Mouse (Mus musculus) megakaryocyte, embryonic 14.5 days (primary cell): ENCODE results near the gene Lypd3. TPM values are rescaled to one million over a fixed set of nuclear protein-coding genes. Genes with fewer than 3 reads are reported as not detected.
A peak's percentile ranks its signal among the peaks of the same experiment; 100 is the strongest.

Experiments
- H3K27me3 ChIP-seq: replicated peaks from 2 replicates; pipeline ENCODE3; 2012; ENCODE audit warnings: inconsistent platforms
- H3K36me3 ChIP-seq: replicated peaks from 2 replicates; pipeline ENCODE3; 2012; ENCODE audit warnings: low read length, inconsistent platforms, mixed read lengths
- H3K4me1 ChIP-seq: 2 replicates; pipeline ENCODE4 v1.6.1; 2012; ENCODE audit warnings: inconsistent platforms
- H3K4me3 ChIP-seq: replicated peaks from 2 replicates; pipeline ENCODE3; 2012; ENCODE audit warnings: moderate library complexity, mild to moderate bottlenecking, inconsistent platforms
- H3K9me3 ChIP-seq: 2 replicates; pipeline ENCODE4 v1.6.1; 2012; ENCODE audit warnings: inconsistent platforms
- FLI1 ChIP-seq: IDR thresholded peaks from 2 replicates; pipeline ENCODE4 v1.6.1; 2012; ENCODE audit warnings: low read length, inconsistent platforms, mixed read lengths
- GATA1 ChIP-seq: IDR thresholded peaks from 3 replicates; pipeline ENCODE4 v1.6.1; 2012; ENCODE audit warnings: mixed read lengths, low read length, inconsistent platforms, borderline replicate concordance
- polyA plus RNA-seq: library from polyadenylated mRNA; stranded (reverse); fragments of >175 nt; gene quantifications from 2 replicates; pipeline ENCODE4 v1.2.3, GENCODE M21; 2012; ENCODE audit warnings: low replicate concordance; ENCODE audit not compliant: insufficient read depth

The Lypd3 gene
- polyA plus RNA-seq, 1 experiment: not detected

DNA sequence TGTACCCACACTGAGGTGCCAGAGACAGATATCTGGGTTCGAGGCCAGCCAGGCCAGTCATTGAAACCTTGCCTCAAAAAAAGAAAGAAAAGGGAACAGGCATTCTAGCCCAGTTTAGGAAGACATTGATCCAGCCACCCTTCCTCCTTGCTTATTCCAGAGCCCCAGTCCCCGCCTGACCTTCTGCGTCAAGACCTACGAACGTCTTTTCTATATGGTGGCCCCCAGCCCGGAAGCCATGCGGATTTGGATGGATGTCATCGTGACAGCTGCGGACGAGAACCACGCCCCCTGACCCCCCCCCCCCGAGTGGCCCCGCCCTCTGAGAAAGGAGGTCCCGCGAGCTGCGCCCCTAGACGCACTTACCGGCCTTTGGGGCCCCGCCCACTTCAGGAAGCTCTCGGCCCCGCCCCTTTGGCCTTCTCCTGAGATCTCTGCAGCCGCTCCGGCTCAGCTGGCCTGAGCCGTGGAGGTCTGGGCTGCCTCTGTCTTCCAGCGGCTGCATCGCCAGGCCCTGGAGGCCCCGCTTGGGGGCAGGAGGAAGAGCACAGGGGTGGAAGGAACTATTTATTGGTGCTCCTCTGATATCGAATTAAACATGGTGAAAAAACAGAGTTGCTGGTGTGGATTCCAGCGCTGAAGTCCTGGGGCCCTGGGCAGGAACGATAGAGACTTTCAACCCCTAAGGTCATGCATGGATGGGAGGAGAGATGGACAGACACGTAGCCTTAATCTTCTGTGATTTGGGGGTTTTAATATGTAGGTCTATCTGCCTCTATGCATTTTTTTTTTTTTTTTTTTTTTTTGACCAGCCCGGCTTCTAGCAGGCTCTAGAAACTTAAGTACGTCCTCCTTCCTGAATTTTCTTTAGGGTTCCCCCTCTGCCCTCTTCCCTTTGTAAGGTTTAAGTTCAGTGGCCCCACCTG is 7.4 kb upstream of the Lypd3 start:
- Histone ChIP-seq H3K27me3 (peaks cover 8% of the 10 kb centered on the region), H3K4me3 (peak overlapping the region; percentile 79), H3K36me3 (peaks cover 32% of the 10 kb centered on the region), H3K4me1 (peaks cover 15% of the 10 kb centered on the region), H3K9me3 (no peaks in the 10 kb centered on the region)
- TF ChIP-seq FLI1 (no peak), GATA1 (no peak)

DNA sequence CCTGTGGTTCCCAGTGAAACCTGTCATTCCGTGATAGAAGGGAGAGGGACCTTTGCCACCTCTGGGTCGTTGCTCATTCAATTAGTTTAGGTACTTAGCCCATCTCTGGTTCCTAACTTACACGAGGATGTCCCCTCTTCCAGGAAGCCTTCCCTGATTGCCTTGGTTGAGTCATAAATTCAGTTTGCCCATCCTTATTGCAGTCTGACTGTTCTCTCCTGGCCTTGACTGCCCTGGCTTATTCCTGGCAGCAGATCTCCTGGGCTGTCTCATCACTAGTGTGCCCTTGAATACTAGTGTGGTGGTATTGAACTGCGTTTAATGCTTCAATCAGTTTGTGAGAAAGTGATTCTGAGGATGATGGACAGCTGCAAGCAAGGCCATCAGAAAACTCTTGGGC is 6.7 kb upstream of the Lypd3 start:
- no peaks in the 10 kb centered on the region for H3K9me3 ChIP-seq
- peaks cover 10% of the 10 kb centered on the region for H3K27me3 ChIP-seq
- peaks cover 21% of the 10 kb centered on the region for H3K4me1 ChIP-seq
- peaks cover 25% of the 10 kb centered on the region for H3K36me3 ChIP-seq
- TF ChIP-seq GATA1: no peak
- no peak for TF ChIP-seq FLI1
- no peak overlapping the region for H3K4me3 ChIP-seq

DNA sequence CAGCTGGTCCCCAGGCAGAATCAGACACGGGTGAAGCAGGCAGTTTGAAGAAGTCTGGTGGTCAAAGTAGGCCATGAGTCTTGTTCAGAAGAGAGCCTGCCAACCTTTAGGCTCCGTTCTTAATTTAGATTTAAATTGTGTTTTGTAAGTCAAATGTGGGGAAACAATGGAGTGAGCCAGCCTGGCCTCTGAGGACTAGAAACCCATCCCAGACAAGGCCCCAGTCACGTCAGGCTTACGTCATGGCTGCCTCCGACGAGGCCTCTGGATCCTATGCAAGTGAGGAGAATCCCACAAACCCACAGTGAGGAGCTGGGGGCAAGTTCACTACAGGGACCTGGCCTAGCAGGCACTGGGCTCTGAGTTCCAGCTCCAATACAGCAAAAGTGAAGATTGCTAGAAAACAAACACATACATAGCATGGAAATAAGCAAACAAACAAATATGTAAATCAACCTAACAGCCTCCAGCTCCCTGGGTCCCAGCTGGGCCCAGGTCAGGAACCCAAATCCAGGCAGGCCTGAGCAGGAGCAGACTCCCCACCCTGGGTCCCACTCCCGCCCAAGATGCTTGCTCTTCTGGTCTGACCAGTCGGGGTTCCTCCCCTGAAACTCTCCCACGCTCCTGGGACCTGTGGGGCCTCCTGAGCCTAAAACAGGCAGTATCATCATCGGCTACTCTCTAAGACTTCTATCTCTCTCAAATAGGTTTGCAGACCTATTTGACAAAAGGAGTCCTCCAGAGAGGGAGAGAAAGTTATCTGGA is 6.1 kb upstream of the Lypd3 start:
- H3K27me3 ChIP-seq: peaks cover 13% of the 10 kb centered on the region
- no peaks in the 10 kb centered on the region for H3K9me3 ChIP-seq
- no peak overlapping the region for H3K4me3 ChIP-seq
- no peak for TF ChIP-seq FLI1
- no peak for TF ChIP-seq GATA1
- H3K4me1 ChIP-seq: peaks cover 21% of the 10 kb centered on the region
- H3K36me3 ChIP-seq: peaks cover 21% of the 10 kb centered on the region

DNA sequence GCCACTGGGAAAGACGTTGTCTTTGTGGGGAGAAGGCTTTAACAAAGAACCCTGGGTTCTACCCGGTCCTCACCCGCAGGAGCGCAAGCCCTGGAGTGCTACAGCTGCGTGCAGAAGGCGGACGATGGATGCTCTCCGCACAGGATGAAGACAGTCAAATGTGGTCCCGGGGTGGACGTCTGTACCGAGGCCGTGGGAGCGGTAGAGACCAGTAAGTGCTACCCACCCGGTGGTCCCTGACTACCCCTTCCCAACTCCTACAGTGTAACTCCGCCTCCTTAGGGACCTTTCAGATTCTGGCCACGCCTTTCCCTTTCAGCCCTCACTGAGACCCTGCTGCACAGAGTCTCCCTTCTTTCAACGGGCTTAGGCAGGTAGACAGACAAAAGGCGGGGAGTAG is 696 bp downstream of the Lypd3 start:
- H3K27me3 ChIP-seq: peaks cover 64% of the 10 kb centered on the region
- H3K4me1 ChIP-seq: peaks cover 30% of the 10 kb centered on the region
- no peaks in the 10 kb centered on the region for H3K36me3 ChIP-seq
- H3K4me3 ChIP-seq: no peak overlapping the region
- H3K9me3 ChIP-seq: no peaks in the 10 kb centered on the region
- TF ChIP-seq GATA1 (no peak), FLI1 (no peak)

DNA sequence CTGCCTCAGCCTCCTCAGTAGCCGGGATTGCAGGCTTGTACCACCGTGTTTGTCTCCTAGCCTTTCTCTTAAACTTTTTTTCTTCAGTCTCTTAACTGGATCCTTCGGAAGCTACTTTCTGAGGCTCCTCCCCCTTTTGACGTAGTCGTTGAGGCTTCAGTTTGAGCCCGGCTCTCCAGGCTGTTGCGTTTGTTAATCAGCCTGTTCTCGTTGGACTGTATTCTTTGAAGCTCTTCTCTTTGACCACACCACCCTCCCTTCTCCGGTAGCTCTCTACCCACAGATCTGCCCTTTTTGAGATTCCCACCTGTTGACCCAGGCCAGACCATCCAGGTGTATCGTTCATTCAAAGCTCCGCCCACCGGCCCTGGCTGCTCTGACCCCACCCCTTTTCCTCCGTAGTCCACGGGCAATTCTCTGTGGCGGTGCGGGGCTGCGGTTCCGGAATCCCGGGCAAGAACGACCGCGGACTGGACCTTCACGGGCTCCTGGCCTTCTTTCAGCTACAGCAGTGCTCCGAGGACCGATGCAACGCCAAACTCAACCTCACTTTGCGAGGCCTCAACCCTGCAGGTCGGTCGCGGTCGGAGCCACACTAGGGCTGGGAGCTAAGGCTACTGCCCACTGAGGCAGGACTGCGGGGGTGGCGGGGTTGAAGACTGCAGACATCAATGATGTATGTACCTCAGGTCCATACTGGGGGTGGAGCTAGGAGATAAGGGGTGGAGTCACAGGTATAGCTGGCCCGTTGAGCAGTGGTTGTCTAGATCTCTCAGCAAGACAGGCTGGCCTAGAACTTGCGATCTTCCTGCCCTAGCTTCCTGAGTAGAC is 1.9 kb downstream of the Lypd3 start:
- H3K4me3 ChIP-seq: peak overlapping the region; percentile 91
- no peaks in the 10 kb centered on the region for H3K36me3 ChIP-seq
- H3K9me3 ChIP-seq: no peaks in the 10 kb centered on the region
- TF ChIP-seq GATA1 (no peak), FLI1 (no peak)
- H3K27me3 ChIP-seq: peaks cover 68% of the 10 kb centered on the region
- H3K4me1 ChIP-seq: peaks cover 33% of the 10 kb centered on the region

DNA sequence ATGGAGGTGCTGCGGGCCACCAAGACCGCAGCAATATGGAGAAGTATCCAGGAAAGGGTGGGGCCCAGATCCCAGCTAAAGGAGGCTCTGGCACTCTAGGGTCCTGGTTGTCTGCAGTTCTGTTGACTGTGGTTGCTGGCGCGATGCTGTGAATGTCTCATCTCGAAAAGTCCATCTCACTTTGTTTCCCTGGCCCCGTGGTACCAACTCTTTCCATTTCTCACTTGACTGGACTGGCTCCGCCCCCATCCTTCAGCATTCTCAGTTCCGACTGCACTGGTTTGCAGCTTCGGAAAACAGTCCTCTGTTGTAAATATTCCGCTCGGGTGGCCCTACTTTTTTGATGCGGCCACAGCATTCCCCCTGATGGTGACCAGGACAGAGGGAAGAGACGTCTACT is 4.1 kb downstream of the Lypd3 start:
- Histone ChIP-seq H3K4me3 (no peak overlapping the region), H3K36me3 (no peaks in the 10 kb centered on the region)

DNA sequence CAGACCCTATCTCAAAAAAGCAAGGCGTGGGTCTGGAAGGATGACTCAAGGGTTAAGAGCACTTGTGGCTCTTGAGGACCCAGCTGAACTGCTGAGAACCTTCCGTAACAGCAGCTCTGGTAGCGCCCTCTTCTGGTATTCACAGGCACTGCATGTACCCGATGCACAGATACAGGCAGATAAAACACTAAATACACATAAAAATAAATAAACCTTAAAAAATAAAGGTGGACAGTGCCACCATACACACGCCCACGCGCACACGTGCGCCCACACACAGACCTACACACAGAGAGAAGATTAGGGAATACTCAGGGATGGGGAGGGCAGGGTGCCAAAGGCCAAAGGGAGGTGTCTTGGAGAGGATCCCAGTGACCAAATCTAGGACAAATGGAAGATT is 6.1 kb downstream of the Lypd3 start:
- H3K36me3 ChIP-seq: no peaks in the 10 kb centered on the region
- no peaks in the 10 kb centered on the region for H3K9me3 ChIP-seq
- peaks cover 18% of the 10 kb centered on the region for H3K4me1 ChIP-seq
- no peak for TF ChIP-seq FLI1
- TF ChIP-seq GATA1: no peak
- H3K4me3 ChIP-seq: no peak overlapping the region
- peaks cover 67% of the 10 kb centered on the region for H3K27me3 ChIP-seq

More for the DNA sequence above, 4.1 kb downstream of the Lypd3 start:
- Histone ChIP-seq H3K4me1 (peaks cover 22% of the 10 kb centered on the region), H3K27me3 (peaks cover 72% of the 10 kb centered on the region), H3K9me3 (no peaks in the 10 kb centered on the region)
- TF ChIP-seq GATA1: no peak
- no peak for TF ChIP-seq FLI1

DNA sequence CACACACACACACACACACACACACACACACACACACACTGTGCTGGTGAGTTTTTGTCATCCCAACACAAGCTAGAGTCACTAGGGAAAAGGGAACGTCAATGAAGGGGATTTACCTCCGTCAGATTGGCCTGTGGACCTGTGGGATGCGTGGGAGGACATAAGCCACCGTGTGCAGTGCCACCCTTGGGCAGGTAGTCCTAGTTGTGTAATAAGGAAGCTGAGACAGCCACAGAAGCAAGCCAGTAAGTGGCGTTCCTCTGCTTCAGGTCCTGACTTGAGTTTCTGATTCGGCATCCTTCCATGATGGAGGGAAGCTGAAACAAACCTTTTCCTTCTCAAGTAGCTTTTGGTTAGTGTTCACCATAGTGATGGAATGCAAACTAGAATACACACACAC is 8.1 kb downstream of the Lypd3 start:
- H3K4me1 ChIP-seq: 0 out of 2 replicates have a peak, but pooled peaks cover 3% of the 10 kb centered on the region
- H3K27me3 ChIP-seq: peaks cover 50% of the 10 kb centered on the region
- no peaks in the 10 kb centered on the region for H3K36me3 ChIP-seq
- TF ChIP-seq GATA1: no peak
- TF ChIP-seq FLI1: no peak
- H3K4me3 ChIP-seq: no peak overlapping the region
- no peaks in the 10 kb centered on the region for H3K9me3 ChIP-seq

DNA sequence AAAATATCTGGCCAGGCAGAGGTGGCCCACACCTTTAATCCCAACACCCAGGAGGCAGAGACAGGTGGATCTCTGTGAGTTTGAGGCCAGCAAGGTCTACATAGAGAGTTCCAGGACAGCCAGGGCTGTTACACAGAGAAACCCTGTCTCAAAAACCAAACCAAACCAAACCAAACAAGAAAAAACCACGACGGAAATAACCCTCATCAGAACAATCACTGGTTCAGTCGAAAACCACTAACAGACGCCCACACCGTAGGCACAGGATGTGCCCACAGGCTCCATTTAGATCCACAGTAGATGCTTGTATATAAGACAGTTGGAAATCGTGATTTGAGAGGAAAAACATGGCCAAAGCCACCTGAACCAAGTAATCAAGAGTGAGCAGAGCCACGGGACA is 8.6 kb downstream of the Lypd3 start:
- Histone ChIP-seq H3K27me3 (peaks cover 45% of the 10 kb centered on the region), H3K4me3 (no peak overlapping the region), H3K36me3 (no peaks in the 10 kb centered on the region), H3K9me3 (no peaks in the 10 kb centered on the region), H3K4me1 (0 out of 2 replicates have a peak, but pooled peaks cover 3% of the 10 kb centered on the region)
- no peak for TF ChIP-seq GATA1
